In the genomic region with DNA sequence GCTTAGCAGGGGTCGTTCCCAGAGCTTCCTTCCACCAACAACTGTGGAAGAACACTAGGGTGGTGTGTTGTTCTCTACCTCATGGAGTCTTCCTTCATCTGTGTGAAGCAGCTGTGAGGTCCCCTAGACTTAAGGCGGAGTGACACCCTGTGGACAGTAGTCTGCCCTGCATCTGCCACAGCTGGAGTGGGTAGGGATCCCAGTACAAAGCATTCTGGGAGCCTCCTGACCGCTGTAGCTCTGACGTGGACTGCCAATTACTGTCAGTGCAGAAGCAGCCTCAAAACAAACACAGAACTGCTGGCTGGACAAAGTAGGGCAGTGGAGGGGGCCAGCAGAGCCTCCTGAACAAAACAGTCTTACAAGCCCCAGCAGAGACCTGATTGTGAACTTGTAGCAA, we compare ENCODE assay signal across 17 mouse cellular contexts. TPM values are rescaled to one million over a fixed set of nuclear protein-coding genes. Genes with fewer than 3 reads are reported as not detected.
DNase-seq lines count a peak whose midpoint lies in the region; ATAC-seq and TF ChIP-seq lines count a peak whose summit lies in the region.
"Had no signal": no experiment of that assay in that cellular context is flagged by ENCODE, and none has a peak within 500 bp of the region (broad histone marks: within the 10 kb centered on the region; RNA-seq: fewer than 3 reads in every experiment).

No protein-coding gene starts in this region.

- TF ChIP-seq CTCF in hindbrain, postnatal 0 days (IDR thresholded peaks at IDR 0.05; ENCODE audit: low read depth): peak; percentile 50; the same call in 1 of the 2 replicates
- 0 out of 2 replicates have a peak, but pooled peaks have one; percentile 2 for TF ChIP-seq CTCF in lung, adult 2 months (IDR thresholded peaks at IDR 0.05; ENCODE audit: insufficient read depth, low read length)
- peak; percentile 50 for TF ChIP-seq CTCF in lung, embryonic 14.5 days (IDR thresholded peaks at IDR 0.05; ENCODE audit: low read depth)

- no peak overlapping the region for H3K4me2 ChIP-seq in hindbrain, postnatal 0 days (ENCODE audit: low read depth, low read length)
- no peak overlapping the region for H3K4me2 ChIP-seq in hindbrain, embryonic 12.5 days (replicated peaks)
- H3K4me2 ChIP-seq in lung, embryonic 14.5 days: no peak overlapping the region
- H3K4me2 ChIP-seq: hindbrain, embryonic 15.5 days; kidney, embryonic 15.5 days; liver, embryonic 15.5 days; midbrain, embryonic 12.5 days; neural tube, embryonic 12.5 days had no signal

- H3K9ac ChIP-seq in hindbrain, postnatal 0 days (replicated peaks; ENCODE audit: low read length): no peak overlapping the region
- H3K9ac ChIP-seq in hindbrain, embryonic 12.5 days: no peak overlapping the region
- no peak overlapping the region for H3K9ac ChIP-seq in lung, embryonic 14.5 days
- H3K9ac ChIP-seq: hindbrain, embryonic 15.5 days; kidney, embryonic 15.5 days; liver, embryonic 15.5 days; midbrain, embryonic 12.5 days; neural tube, embryonic 12.5 days had no signal

- peak; percentile 30 for DNase-seq in hindbrain, postnatal 0 days (ENCODE audit: low spot score)
- no peak for DNase-seq in lung, adult 2 months
- no peak for DNase-seq in lung, postnatal 25 days (ENCODE audit: low spot score)
- peak; percentile 54 for DNase-seq in lung, embryonic 14.5 days
- DNase-seq in retina, postnatal 1 day: peak; percentile 82
- DNase-seq in adrenal gland, adult 8-10 months: no peak
- DNase-seq: adrenal gland, postnatal 36 days; cerebellum, adult 18-20 months; embryo, embryonic 11 days; thymus, adult 18-20 months had no signal

- H3K9me3 ChIP-seq in hindbrain, postnatal 0 days (ENCODE audit: low read length): no peaks in the 10 kb centered on the region
- H3K9me3 ChIP-seq in hindbrain, embryonic 12.5 days (replicated peaks): no peaks in the 10 kb centered on the region
- no peaks in the 10 kb centered on the region for H3K9me3 ChIP-seq in lung, embryonic 14.5 days (ENCODE audit: low read depth, low read length)
- H3K9me3 ChIP-seq: hindbrain, embryonic 15.5 days; kidney, embryonic 15.5 days; liver, embryonic 15.5 days; midbrain, embryonic 12.5 days; neural tube, embryonic 12.5 days had no signal

- no peaks in the 10 kb centered on the region for H3K4me1 ChIP-seq in hindbrain, postnatal 0 days (ENCODE audit: insufficient read depth, low read length)
- H3K4me1 ChIP-seq in hindbrain, embryonic 12.5 days: no peaks in the 10 kb centered on the region; the same call in 1 of the 2 replicates
- H3K4me1 ChIP-seq in lung, adult 2 months (ENCODE audit: control insufficient read depth, insufficient read depth, low read length): peaks cover 1% of the 10 kb centered on the region; the same call in 1 of the 2 replicates
- H3K4me1 ChIP-seq in lung, embryonic 14.5 days (ENCODE audit: insufficient read depth): peaks cover 3% of the 10 kb centered on the region; the same call in 1 of the 2 replicates
- H3K4me1 ChIP-seq: hindbrain, embryonic 15.5 days; midbrain, embryonic 12.5 days; neural tube, embryonic 12.5 days had no signal

- H3K4me3 ChIP-seq in hindbrain, postnatal 0 days (ENCODE audit: low read length): no peak overlapping the region
- H3K4me3 ChIP-seq in hindbrain, embryonic 12.5 days: no peak overlapping the region
- H3K4me3 ChIP-seq in lung, adult 2 months (replicated peaks; ENCODE audit: extremely low read depth, low read depth, low read length): no peak overlapping the region
- H3K4me3 ChIP-seq in lung, embryonic 14.5 days (ENCODE audit: low read depth, low read length): no peak overlapping the region
- H3K4me3 ChIP-seq: hindbrain, embryonic 15.5 days; kidney, embryonic 15.5 days; liver, embryonic 15.5 days; midbrain, embryonic 12.5 days; neural tube, embryonic 12.5 days had no signal

- ATAC-seq in hindbrain, postnatal 0 days: peak; percentile 60; the same call in 1 of the 2 replicates
- no peak for ATAC-seq in hindbrain, embryonic 12.5 days (ENCODE audit: low FRiP score)
- no peak for ATAC-seq in lung, embryonic 14.5 days (ENCODE audit: insufficient read depth)
- no peak for ATAC-seq in cerebellum, adult (ENCODE audit: insufficient number of reproducible peaks, low FRiP score, low TSS enrichment)

- no peak overlapping the region for H3K27ac ChIP-seq in hindbrain, postnatal 0 days
- no peak overlapping the region for H3K27ac ChIP-seq in hindbrain, embryonic 12.5 days
- no peak overlapping the region for H3K27ac ChIP-seq in lung, embryonic 14.5 days (ENCODE audit: low read depth)
- H3K27ac ChIP-seq: hindbrain, embryonic 15.5 days; kidney, embryonic 15.5 days; liver, embryonic 15.5 days; midbrain, embryonic 12.5 days; neural tube, embryonic 12.5 days had no signal

- no peaks in the 10 kb centered on the region for H3K27me3 ChIP-seq in hindbrain, postnatal 0 days (ENCODE audit: insufficient read depth, low read length)
- 0 out of 2 replicates have a peak, but pooled peaks cover 9% of the 10 kb centered on the region for H3K27me3 ChIP-seq in hindbrain, embryonic 12.5 days
- H3K27me3 ChIP-seq in lung, embryonic 14.5 days (ENCODE audit: insufficient read depth, low read length): no peaks in the 10 kb centered on the region
- H3K27me3 ChIP-seq: hindbrain, embryonic 15.5 days had no signal

- no peaks in the 10 kb centered on the region for H3K36me3 ChIP-seq in hindbrain, postnatal 0 days (ENCODE audit: insufficient read depth, low read length)
- no peaks in the 10 kb centered on the region for H3K36me3 ChIP-seq in hindbrain, embryonic 12.5 days
- H3K36me3 ChIP-seq in lung, embryonic 14.5 days (ENCODE audit: insufficient read depth): no peaks in the 10 kb centered on the region
- H3K36me3 ChIP-seq: hindbrain, embryonic 15.5 days; kidney, embryonic 15.5 days; liver, embryonic 15.5 days; midbrain, embryonic 12.5 days; neural tube, embryonic 12.5 days had no signal

- no peak for TF ChIP-seq POLR2A in lung, adult 2 months (IDR thresholded peaks at IDR 0.05; ENCODE audit: borderline replicate concordance, extremely low read depth, low read depth, low read length)

- WGBS in hindbrain, postnatal 0 days: 66% methylated on average over 4 of the region's 4 CpGs
- 62% methylated on average over 4 of the region's 4 CpGs for WGBS in hindbrain, embryonic 12.5 days
- WGBS in lung, adult 2 months: 48% methylated on average over 4 of the region's 4 CpGs
- 41% methylated on average over 4 of the region's 4 CpGs for WGBS in lung, embryonic 14.5 days

RNA-seq across cellular contexts. Expression of a gene that starts 5.4 kb away (rescaled TPM):
- total RNA-seq in hindbrain, postnatal 0 days (2014; rRNA removed): 1.8 and 7.8 TPM in 2 replicates
- 1.8 and 2.2 TPM in 2 replicates for polyA plus RNA-seq in hindbrain, postnatal 0 days (2015; fragmentation: Nextera tagmentation; extraction: Ambion mirVana)
- 0.66 and 1.2 TPM in 2 replicates for polyA plus RNA-seq in hindbrain, embryonic 12.5 days (2016; fragmentation: Nextera tagmentation; extraction: Ambion mirVana)
- 7.5 and 16.8 TPM in 2 replicates for polyA plus RNA-seq in lung, adult 2 months (2012; rRNA removed)
- 1.6 TPM in 2 replicates for polyA plus RNA-seq in lung, embryonic 14.5 days (2014; fragmentation: Nextera tagmentation; extraction: Ambion mirVana)
- 10 to 100 TPM in 2 of 4 experiments, 1 to 10 TPM in 1, under 1 TPM in 1; 0.22 to 19.3 (median 7.5) TPM for total RNA-seq in adrenal gland, adult 8-10 months (2022)

RNA-seq across cellular contexts. Expression of a gene that starts 45.0 kb away (rescaled TPM):
- total RNA-seq in hindbrain, postnatal 0 days (2014; rRNA removed): 25.1 and 26.3 TPM in 2 replicates
- polyA plus RNA-seq in hindbrain, postnatal 0 days (2015; fragmentation: Nextera tagmentation; extraction: Ambion mirVana): 1.8 and 1.9 TPM in 2 replicates
- 5.0 and 5.1 TPM in 2 replicates for polyA plus RNA-seq in hindbrain, embryonic 12.5 days (2016; fragmentation: Nextera tagmentation; extraction: Ambion mirVana)
- polyA plus RNA-seq in lung, adult 2 months (2012; rRNA removed): 28.8 and 32.4 TPM in 2 replicates
- polyA plus RNA-seq in lung, embryonic 14.5 days (2014; fragmentation: Nextera tagmentation; extraction: Ambion mirVana): 2.2 and 2.3 TPM in 2 replicates
- 10 to 100 TPM; 11.4 to 19.1 (median 14.7) TPM for total RNA-seq in adrenal gland, adult 8-10 months (2022)

Comparison
In these comparisons a context has a peak if more than half of its experiments do, and no peak if none do; other contexts are left out.
1. DNase-seq: peak in hindbrain, postnatal 0 days (single experiment), lung, embryonic 14.5 days (single experiment) and retina, postnatal 1 day (single experiment); none in lung, adult 2 months (single experiment), lung, postnatal 25 days (single experiment) and adrenal gland, adult 8-10 months (single experiment).
2. Peak in every context shown above with its lines, with median percentiles within 50 percentile points of each other: CTCF ChIP-seq.